9 mouse cellular contexts compared by ENCODE assay signal in genomic region chrX:16766156-16766555, GRCm38 (mm10). TPM values are rescaled to one million over a fixed set of nuclear protein-coding genes. Genes with fewer than 3 reads are reported as not detected.
A peak's percentile ranks its signal among the peaks of the same experiment; 100 is the strongest.
DNase-seq lines count a peak whose midpoint lies in the region; ATAC-seq and TF ChIP-seq lines count a peak whose summit lies in the region.
"Had no signal": no experiment of that assay in that cellular context is flagged by ENCODE, and none has a peak within 500 bp of the region (broad histone marks: within the 10 kb centered on the region; RNA-seq: fewer than 3 reads in every experiment).

No protein-coding gene starts in this region.

- 63% methylated on average over 4 of the region's 4 CpGs for WGBS in hindbrain, embryonic 11.5 days
- WGBS in hindbrain, embryonic 10.5 days: 66% methylated on average over 4 of the region's 4 CpGs
- WGBS in heart, embryonic 10.5 days: 61% methylated on average over 4 of the region's 4 CpGs

- ATAC-seq in hindbrain, embryonic 11.5 days (ENCODE audit: low FRiP score): no peak

- H3K27me3 ChIP-seq in hindbrain, embryonic 11.5 days (ENCODE audit: control insufficient read depth, insufficient read depth, low read length): no peaks in the 10 kb centered on the region
- no peaks in the 10 kb centered on the region for H3K27me3 ChIP-seq in hindbrain, embryonic 10.5 days (ENCODE audit: insufficient read depth, poor library complexity, severe bottlenecking)
- no peaks in the 10 kb centered on the region for H3K27me3 ChIP-seq in E14TG2a.4 (ENCODE audit: insufficient read depth, low read length)
- H3K27me3 ChIP-seq in heart, embryonic 10.5 days (ENCODE audit: insufficient read depth, poor library complexity, severe bottlenecking): no peaks in the 10 kb centered on the region
- H3K27me3 ChIP-seq: neural tube, embryonic 13.5 days had no signal

- H3K36me3 ChIP-seq in hindbrain, embryonic 11.5 days (ENCODE audit: control insufficient read depth, insufficient read depth, low read length): no peaks in the 10 kb centered on the region
- H3K36me3 ChIP-seq in hindbrain, embryonic 10.5 days: no peaks in the 10 kb centered on the region
- H3K36me3 ChIP-seq in E14TG2a.4 (ENCODE audit: insufficient read depth, low read length): no peaks in the 10 kb centered on the region
- no peaks in the 10 kb centered on the region for H3K36me3 ChIP-seq in heart, embryonic 10.5 days
- H3K36me3 ChIP-seq: neural tube, embryonic 13.5 days had no signal

- TF ChIP-seq CTCF in E14TG2a.4 (conservative IDR thresholded peaks at IDR 0.05; ENCODE audit: low read length): 0 out of 2 replicates have a peak, but pooled peaks have one; percentile 7

- no peak overlapping the region for H3K27ac ChIP-seq in hindbrain, embryonic 11.5 days (ENCODE audit: low read depth, low read length)
- H3K27ac ChIP-seq in hindbrain, embryonic 10.5 days: no peak overlapping the region
- no peak overlapping the region for H3K27ac ChIP-seq in heart, embryonic 10.5 days
- H3K27ac ChIP-seq: neural tube, embryonic 13.5 days had no signal

- H3K4me3 ChIP-seq in hindbrain, embryonic 11.5 days (ENCODE audit: low read depth, low read length): no peak overlapping the region
- H3K4me3 ChIP-seq in hindbrain, embryonic 10.5 days: no peak overlapping the region
- H3K4me3 ChIP-seq in E14TG2a.4 (replicated peaks; ENCODE audit: low read length): no peak overlapping the region
- no peak overlapping the region for H3K4me3 ChIP-seq in heart, embryonic 10.5 days
- H3K4me3 ChIP-seq: neural tube, embryonic 13.5 days had no signal

- no peaks in the 10 kb centered on the region for H3K4me1 ChIP-seq in hindbrain, embryonic 11.5 days (replicated peaks; ENCODE audit: control insufficient read depth, insufficient read depth, low read length)
- no peaks in the 10 kb centered on the region for H3K4me1 ChIP-seq in hindbrain, embryonic 10.5 days (replicated peaks)
- H3K4me1 ChIP-seq in E14TG2a.4 (replicated peaks; ENCODE audit: low read depth, low read length): no peaks in the 10 kb centered on the region
- H3K4me1 ChIP-seq in heart, embryonic 10.5 days: no peaks in the 10 kb centered on the region
- H3K4me1 ChIP-seq: neural tube, embryonic 13.5 days had no signal

- H3K9ac ChIP-seq in hindbrain, embryonic 11.5 days (ENCODE audit: low read depth, low read length): no peak overlapping the region
- H3K9ac ChIP-seq: neural tube, embryonic 13.5 days had no signal

- DNase-seq in hindbrain, embryonic 11.5 days (ENCODE audit: low spot score): peak; percentile 25
- no peak for DNase-seq in hindbrain, embryonic 10.5 days (ENCODE audit: low spot score)
- peak; percentile 39 for DNase-seq in brain, adult 2 months (ENCODE audit: low read depth, low spot score)
- DNase-seq in left cerebral cortex, postnatal 25 days (ENCODE audit: low spot score in 2 of 2): peak; percentile 24 to 28
- no peak for DNase-seq in thymus, postnatal 36 days
- DNase-seq in spleen, postnatal 36 days (ENCODE audit: low spot score in 2 of 2): no peak
- no peak for DNase-seq in heart, embryonic 10.5 days (ENCODE audit: low spot score)

- no peaks in the 10 kb centered on the region for H3K9me3 ChIP-seq in hindbrain, embryonic 11.5 days (ENCODE audit: control insufficient read depth, low read length)
- no peaks in the 10 kb centered on the region for H3K9me3 ChIP-seq in hindbrain, embryonic 10.5 days
- H3K9me3 ChIP-seq in E14TG2a.4 (ENCODE audit: low read length): no peaks in the 10 kb centered on the region
- H3K9me3 ChIP-seq in heart, embryonic 10.5 days: no peaks in the 10 kb centered on the region
- H3K9me3 ChIP-seq: neural tube, embryonic 13.5 days had no signal

- H3K4me2 ChIP-seq in hindbrain, embryonic 11.5 days (replicated peaks; ENCODE audit: low read depth, low read length): no peak overlapping the region
- H3K4me2 ChIP-seq: neural tube, embryonic 13.5 days had no signal

- intact Hi-C loops in left cerebral cortex, postnatal 25 days (cut with DNase I): loop anchor here (5.0 kb wide), 1 partner anchor 91 kb away; no protein-coding TSS in a partner anchor

RNA-seq across cellular contexts. Expression of gene Maob, which starts 51.0 kb away (rescaled TPM):
- polyA plus RNA-seq in hindbrain, embryonic 11.5 days (2014; fragmentation: Nextera tagmentation; extraction: Ambion mirVana): 4.5 and 4.9 TPM in 2 replicates
- 4.1 and 5.7 TPM in 2 replicates for polyA plus RNA-seq in hindbrain, embryonic 10.5 days (2016; fragmentation: Nextera tagmentation; extraction: Ambion mirVana)
- 10 to 100 TPM; 12.4 to 15.6 TPM for total RNA-seq in left cerebral cortex, postnatal 25 days (2021)
- 8.2 and 10.8 TPM in 2 replicates for polyA plus RNA-seq in heart, embryonic 10.5 days (2016; fragmentation: Nextera tagmentation; extraction: Ambion mirVana)

Comparison
In these comparisons a context has a peak if more than half of its experiments do, and no peak if none do; other contexts are left out.
1. DNase-seq: peak in hindbrain, embryonic 11.5 days (single experiment), brain, adult 2 months (single experiment) and left cerebral cortex, postnatal 25 days (2 of 2); none in hindbrain, embryonic 10.5 days (single experiment), thymus, postnatal 36 days (0 of 2), spleen, postnatal 36 days (0 of 2) and heart, embryonic 10.5 days (single experiment).